Mouse (Mus musculus) embryonic fibroblast, embryonic 13.5 days (primary cell): ENCODE results near the gene Cpeb4.

Experiments
- CTCF ChIP-seq: IDR thresholded peaks from 2 replicates; pipeline ENCODE4 v1.5.1; 2011; ENCODE audit warnings: mild to moderate bottlenecking, control low read depth, low read length, moderate library complexity, borderline replicate concordance; ENCODE audit not compliant: insufficient read depth
- POLR2A ChIP-seq: IDR thresholded peaks from 2 replicates; pipeline ENCODE4 v1.6.1; 2011; ENCODE audit warnings: low read depth, mild to moderate bottlenecking, control low read depth, low read length, moderate library complexity

GRCm38 (mm10) chr11:31981830-31982229, 109.8 kb downstream of the Cpeb4 start:
- TF ChIP-seq CTCF (no peak), POLR2A (no peak)
